Mouse (Mus musculus) intestine, embryonic 14.5 days (tissue): Measurements from ENCODE around the gene Crtam. TPM values are rescaled to one million over a fixed set of nuclear protein-coding genes. Genes with fewer than 3 reads are reported as not detected.

ENCODE experiments used
- ATAC-seq: fragments of 200-750 bp; cut with Nextera tagmentation; replicated peaks from 2 replicates; pipeline ENCODE4 v1.8.0; 2017; ENCODE audit warnings: low read depth, moderate number of reproducible peaks, moderate TSS enrichment, moderate library complexity; ENCODE audit not compliant: low FRiP score, low TSS enrichment
- DNase-seq: peaks from one replicate; pipeline ENCODE4 v3.0.0-alpha.2; 2018; ENCODE audit warnings: low spot score
- H3K27ac ChIP-seq: fragments of 300-500 bp; sonication (generic); 2 replicates; pipeline ENCODE4 v1.5.1; 2014; ENCODE audit warnings: low read depth, mild to moderate bottlenecking, control low read depth
- H3K27me3 ChIP-seq: fragments of 300-500 bp; sonication (generic); replicated peaks from 2 replicates; pipeline ENCODE4 v1.6.1; 2014; ENCODE audit warnings: low read length, control low read depth; ENCODE audit not compliant: control insufficient read depth, insufficient read depth
- H3K36me3 ChIP-seq: fragments of 300-500 bp; sonication (generic); 2 replicates; pipeline ENCODE4 v1.6.1; 2014; ENCODE audit warnings: low read length, control low read depth; ENCODE audit not compliant: control insufficient read depth, insufficient read depth
- H3K4me1 ChIP-seq: fragments of 300-500 bp; sonication (generic); replicated peaks from 2 replicates; pipeline ENCODE4 v1.6.1; 2014; ENCODE audit warnings: low read length, control low read depth, mixed read lengths; ENCODE audit not compliant: control insufficient read depth, insufficient read depth
- H3K4me2 ChIP-seq: fragments of 300-500 bp; sonication (generic); 2 replicates; pipeline ENCODE4 v1.6.1; 2014; ENCODE audit warnings: low read length
- H3K4me3 ChIP-seq: fragments of 300-500 bp; sonication (generic); 2 replicates; pipeline ENCODE4 v1.5.1; 2014; ENCODE audit warnings: low read depth, low read length, control low read depth, mixed read lengths
- H3K9ac ChIP-seq: fragments of 300-500 bp; sonication (generic); 2 replicates; pipeline ENCODE4 v1.6.1; 2014; ENCODE audit warnings: mild to moderate bottlenecking, low read length
- H3K9me3 ChIP-seq: fragments of 300-500 bp; sonication (generic); 2 replicates; pipeline ENCODE4 v1.6.1; 2016; ENCODE audit warnings: low read length, control low read depth; ENCODE audit not compliant: control insufficient read depth
- WGBS: fragments of 180-500 bp; shearing (Covaris S2); extraction: QIAGEN DNeasy Blood & Tissue Kit; methylation state at CpG from one replicate; pipeline ENCODE4 v1.1.7; 2014; 5-methylcytosine and 5-hydroxymethylcytosine counted together
- polyA plus RNA-seq: library from polyadenylated mRNA; unstranded; fragments of >200 nt; fragmentation: Nextera tagmentation; extraction: Ambion mirVana; gene quantifications from 2 replicates; pipeline ENCODE4 v1.2.1, GENCODE M21; 2014

The Crtam gene
- 0.43 and 0.74 TPM in 2 replicates for polyA plus RNA-seq

DNA sequence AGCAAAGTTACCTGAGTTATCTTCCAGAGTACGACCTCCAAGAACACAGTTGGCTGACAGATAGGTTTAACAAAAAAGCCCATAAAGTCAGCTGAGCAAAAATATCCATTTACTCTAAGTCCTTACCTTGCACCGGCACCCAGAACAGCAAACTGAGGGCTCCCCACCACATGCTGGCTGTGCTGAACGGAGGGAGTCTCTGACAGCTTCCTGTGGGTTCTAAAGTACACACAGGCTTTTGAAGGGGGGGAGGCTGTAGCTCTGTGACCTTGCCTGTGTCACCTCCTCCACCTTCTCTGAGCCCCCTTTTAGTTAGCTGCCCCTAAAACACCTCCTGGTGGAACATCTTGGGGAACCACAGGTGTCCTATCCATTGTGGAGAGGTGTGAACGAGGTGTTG is at the start of gene Crtam:
Gene Crtam, minus strand, starts transcription at position 214 of the 400 bp plus-strand sequence.
- H3K9me3 ChIP-seq: no peaks in the 10 kb centered on the region
- no peak within 1 kb of the TSS for H3K4me3 ChIP-seq
- H3K4me1 ChIP-seq: no peaks in the 10 kb centered on the region
- H3K27me3 ChIP-seq: no peaks in the 10 kb centered on the region
- H3K4me2 ChIP-seq: no peak within 1 kb of the TSS
- WGBS: 44% methylated on average over 4 of the region's 4 CpGs
- no peak within 1 kb of the TSS for H3K9ac ChIP-seq
- ATAC-seq: no peak
- no peaks in the 10 kb centered on the region for H3K36me3 ChIP-seq
- no peak for DNase-seq
- no peak within 1 kb of the TSS for H3K27ac ChIP-seq

DNA sequence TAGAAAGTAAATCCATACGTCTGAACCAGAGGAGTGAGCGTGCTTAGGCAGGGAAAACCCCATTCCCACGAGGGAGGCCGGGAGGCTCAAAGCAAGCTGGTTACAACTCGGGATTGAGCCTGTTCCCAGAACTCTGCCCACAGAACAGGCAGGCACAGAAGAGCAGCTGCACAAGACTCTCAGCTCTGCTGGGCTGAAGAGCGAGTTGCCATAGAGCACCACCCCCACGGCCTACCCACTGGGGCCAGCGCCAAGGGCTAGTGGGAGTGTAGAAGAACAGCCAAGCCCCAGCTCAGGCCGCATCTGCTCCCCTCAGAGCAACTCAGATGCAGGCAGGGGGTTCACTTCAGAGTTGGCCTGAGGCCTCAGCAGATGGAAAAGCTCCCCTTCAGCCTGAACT is 49.7 kb upstream of the Crtam start:
- 83% methylated on average over 9 of the region's 9 CpGs for WGBS
- H3K4me1 ChIP-seq: no peaks in the 10 kb centered on the region
- no peaks in the 10 kb centered on the region for H3K9me3 ChIP-seq
- H3K9ac ChIP-seq: no peak overlapping the region
- H3K27ac ChIP-seq: no peak overlapping the region
- no peak overlapping the region for H3K4me3 ChIP-seq
- no peaks in the 10 kb centered on the region for H3K27me3 ChIP-seq
- DNase-seq (no peak), ATAC-seq (no peak)
- H3K4me2 ChIP-seq: no peak overlapping the region
- no peaks in the 10 kb centered on the region for H3K36me3 ChIP-seq

DNA sequence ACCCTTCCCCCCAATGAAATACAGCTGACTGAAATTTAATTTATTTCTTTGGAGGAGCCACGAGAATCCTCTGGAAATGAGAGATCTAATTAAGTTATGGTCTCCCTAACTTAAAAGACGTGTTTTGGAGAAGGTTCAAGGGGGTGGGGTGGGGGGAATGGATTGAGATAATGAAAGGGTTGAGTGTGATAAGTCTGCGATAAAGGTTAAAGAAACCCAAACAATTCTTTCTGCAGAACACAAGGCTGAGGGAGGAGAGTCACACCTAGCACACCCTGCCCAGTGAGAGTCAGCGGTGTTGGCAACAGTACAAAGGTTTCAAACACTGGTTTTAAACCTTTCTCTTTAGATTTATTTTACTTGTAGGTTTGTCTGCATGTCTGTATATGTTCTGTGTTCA is 49.0 kb upstream of the Crtam start:
- DNase-seq: no peak
- Histone ChIP-seq H3K9me3 (no peaks in the 10 kb centered on the region), H3K4me1 (no peaks in the 10 kb centered on the region), H3K4me3 (no peak overlapping the region), H3K36me3 (no peaks in the 10 kb centered on the region), H3K9ac (no peak overlapping the region), H3K27me3 (no peaks in the 10 kb centered on the region), H3K27ac (no peak overlapping the region), H3K4me2 (no peak overlapping the region)
- WGBS: 77% methylated on average over 4 of the region's 4 CpGs
- no peak for ATAC-seq

DNA sequence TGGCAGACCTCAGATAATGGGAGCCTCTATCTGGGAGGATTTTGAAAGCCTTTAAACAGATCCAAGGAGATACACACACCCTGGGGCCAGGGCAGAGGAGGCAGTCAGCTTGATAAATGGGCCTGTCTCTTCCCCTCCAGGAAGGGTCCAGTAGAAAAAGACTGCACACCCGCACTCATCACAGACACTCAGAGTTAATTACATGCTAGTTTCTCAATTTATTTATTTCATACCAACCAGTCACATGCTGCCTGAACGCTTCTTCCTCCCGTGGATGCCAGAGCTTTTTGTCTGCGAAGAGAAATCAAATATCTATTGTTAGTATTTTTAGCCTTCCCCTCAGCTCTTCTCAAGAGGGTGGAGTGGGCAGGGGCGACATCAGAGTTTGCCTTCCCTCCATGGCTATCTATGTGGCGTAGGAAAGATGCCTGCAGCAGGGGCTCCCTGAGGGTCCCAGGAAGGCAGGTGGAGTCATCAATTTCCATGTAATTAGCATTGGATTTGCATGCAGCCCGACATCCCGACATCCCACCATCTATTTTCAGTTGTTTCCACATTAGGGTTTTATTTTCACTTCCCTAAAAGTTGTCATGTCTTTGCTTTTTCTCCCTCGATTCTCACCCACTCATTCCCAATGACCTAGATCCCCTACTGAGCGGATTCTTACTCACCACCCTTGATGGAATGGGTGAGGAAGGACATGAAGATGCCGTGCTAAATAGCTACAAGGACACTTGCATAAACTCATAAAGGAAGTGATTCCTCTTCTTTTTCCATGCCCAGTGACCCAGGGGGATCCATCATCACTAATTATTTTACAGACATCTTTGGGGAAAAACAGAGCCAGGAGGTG is 46.9 kb upstream of the Crtam start:
- no peak for DNase-seq
- 48% methylated on average over 11 of the region's 11 CpGs for WGBS
- no peaks in the 10 kb centered on the region for H3K4me1 ChIP-seq

DNA sequence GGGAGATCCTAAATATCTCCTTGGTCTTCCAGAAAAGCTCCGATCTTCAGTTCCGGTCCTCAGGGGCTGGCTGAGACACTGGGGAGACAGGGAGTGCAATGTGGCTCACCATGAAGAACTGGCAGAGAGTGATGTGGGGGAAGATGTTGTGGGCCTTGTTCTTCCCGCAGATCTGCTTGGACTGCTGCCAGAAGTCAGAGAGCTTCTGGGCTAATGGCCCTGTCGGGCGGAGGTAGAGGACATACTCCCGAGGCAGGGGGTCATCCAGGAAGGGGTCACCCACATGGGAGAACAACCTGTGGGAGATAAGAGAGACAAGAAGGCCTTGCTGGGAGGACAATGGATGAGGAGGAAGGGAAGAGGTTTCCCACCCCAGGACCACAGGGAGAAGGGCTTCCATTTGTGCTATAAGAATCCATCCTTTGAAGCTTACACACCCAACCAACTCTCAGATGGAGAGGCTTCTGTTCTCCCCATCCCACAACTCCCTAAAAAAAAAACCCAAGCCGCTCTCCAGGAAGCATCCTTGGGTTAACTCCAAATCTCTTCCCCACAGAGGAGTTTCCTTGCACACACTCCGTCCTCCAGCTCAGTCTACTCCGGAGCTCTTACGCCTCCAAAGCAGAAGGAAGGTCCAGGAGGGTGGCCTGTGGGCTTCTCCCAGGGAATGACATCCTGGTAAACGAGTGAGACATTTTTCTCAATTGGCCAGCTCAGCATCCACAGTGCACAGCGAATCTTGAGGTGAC is 46.1 kb upstream of the Crtam start:
- H3K4me1 ChIP-seq: no peaks in the 10 kb centered on the region
- H3K27ac ChIP-seq: no peak overlapping the region
- DNase-seq: no peak

More for the DNA sequence above, 46.9 kb upstream of the Crtam start:
- no peak overlapping the region for H3K27ac ChIP-seq
- no peak overlapping the region for H3K9ac ChIP-seq
- H3K4me3 ChIP-seq: no peak overlapping the region
- no peak overlapping the region for H3K4me2 ChIP-seq
- H3K27me3 ChIP-seq: no peaks in the 10 kb centered on the region
- H3K9me3 ChIP-seq: no peaks in the 10 kb centered on the region
- H3K36me3 ChIP-seq: no peaks in the 10 kb centered on the region
- ATAC-seq: no peak

DNA sequence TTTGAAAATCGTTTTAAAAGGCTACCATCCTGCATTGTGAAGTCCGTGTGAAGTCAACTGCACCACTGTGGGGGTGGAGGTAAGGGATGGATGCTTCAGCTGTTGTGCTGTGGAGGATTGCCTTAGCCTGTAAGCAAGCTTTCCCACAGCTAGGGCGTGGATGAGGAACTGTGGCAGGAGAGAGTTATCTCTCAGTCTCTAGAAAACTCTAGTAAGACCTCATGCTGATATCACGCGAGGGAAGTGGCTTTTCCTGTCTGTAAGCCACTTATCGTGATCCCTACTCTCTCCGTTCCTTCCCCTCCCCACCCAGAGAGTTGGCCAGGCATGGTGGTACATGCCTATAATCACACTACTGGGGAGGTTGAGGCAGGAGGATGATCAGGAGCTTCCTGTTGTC is 44.9 kb upstream of the Crtam start:
- H3K4me1 ChIP-seq: no peaks in the 10 kb centered on the region
- no peaks in the 10 kb centered on the region for H3K27me3 ChIP-seq
- DNase-seq (no peak), ATAC-seq (no peak)
- H3K4me3 ChIP-seq: no peak overlapping the region
- H3K4me2 ChIP-seq: no peak overlapping the region
- no peak overlapping the region for H3K9ac ChIP-seq
- no peaks in the 10 kb centered on the region for H3K36me3 ChIP-seq
- no peak overlapping the region for H3K27ac ChIP-seq
- 79% methylated on average over 7 of the region's 7 CpGs for WGBS
- H3K9me3 ChIP-seq: no peaks in the 10 kb centered on the region

More for the DNA sequence above, 46.1 kb upstream of the Crtam start:
- H3K4me2 ChIP-seq: no peak overlapping the region
- 48% methylated on average over 12 of the region's 12 CpGs for WGBS
- no peak overlapping the region for H3K9ac ChIP-seq
- H3K27me3 ChIP-seq: no peaks in the 10 kb centered on the region
- ATAC-seq: no peak
- no peaks in the 10 kb centered on the region for H3K9me3 ChIP-seq
- H3K4me3 ChIP-seq: no peak overlapping the region
- no peaks in the 10 kb centered on the region for H3K36me3 ChIP-seq

DNA sequence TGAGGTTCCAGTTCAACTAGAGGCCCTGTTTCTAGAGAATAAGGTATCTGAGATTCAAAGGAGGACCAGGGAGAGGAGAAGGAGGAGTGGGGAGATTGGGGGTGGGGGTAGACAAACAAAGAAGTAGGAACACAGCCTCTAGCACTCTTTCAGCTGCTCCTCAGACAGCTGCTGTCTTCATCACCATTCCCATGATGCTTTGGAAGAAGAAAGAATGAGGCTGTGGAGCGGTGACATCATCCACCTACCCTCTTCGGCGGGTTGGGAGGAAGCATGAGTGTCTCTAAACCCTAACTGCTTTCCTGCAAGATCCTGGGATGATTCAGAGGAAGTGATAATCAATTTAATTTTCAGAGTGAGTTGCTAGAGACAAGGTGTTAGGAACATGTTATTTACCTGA is 44.4 kb upstream of the Crtam start:
- Histone ChIP-seq H3K4me3 (no peak overlapping the region), H3K4me1 (no peaks in the 10 kb centered on the region), H3K27ac (no peak overlapping the region), H3K36me3 (no peaks in the 10 kb centered on the region), H3K4me2 (no peak overlapping the region), H3K27me3 (no peaks in the 10 kb centered on the region), H3K9me3 (no peaks in the 10 kb centered on the region), H3K9ac (no peak overlapping the region)
- 81% methylated on average over 3 of the region's 3 CpGs for WGBS
- DNase-seq (no peak), ATAC-seq (no peak)

DNA sequence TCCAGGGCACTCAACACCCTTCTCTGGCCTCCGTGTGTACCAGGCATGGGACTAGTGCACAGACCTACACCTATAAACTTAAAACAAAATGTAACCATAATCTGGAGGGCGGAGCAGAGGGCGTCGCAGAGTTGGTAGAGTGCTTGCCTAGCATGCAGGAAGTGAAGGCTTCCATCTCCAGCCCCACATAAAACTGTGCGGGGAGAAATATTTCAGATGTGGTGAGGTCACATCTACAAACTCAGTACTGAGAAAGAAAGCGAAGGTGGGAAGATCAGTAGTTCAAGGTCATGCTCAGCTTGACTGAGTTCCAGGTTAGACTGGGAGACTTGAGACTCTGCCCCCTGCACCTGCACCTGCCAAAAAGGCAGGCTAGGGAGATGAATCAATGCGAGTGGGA is 43.8 kb upstream of the Crtam start:
- H3K36me3 ChIP-seq: no peaks in the 10 kb centered on the region
- ATAC-seq (no peak), DNase-seq (no peak)
- H3K27ac ChIP-seq: no peak overlapping the region
- H3K9me3 ChIP-seq: no peaks in the 10 kb centered on the region
- H3K4me1 ChIP-seq: no peaks in the 10 kb centered on the region
- no peak overlapping the region for H3K4me2 ChIP-seq
- H3K27me3 ChIP-seq: no peaks in the 10 kb centered on the region
- H3K4me3 ChIP-seq: no peak overlapping the region
- H3K9ac ChIP-seq: no peak overlapping the region
- WGBS: 95% methylated on average over 7 of the region's 7 CpGs
